Mouse (Mus musculus): ENCODE results near the gene Cyp4a29.
"Not testable (repeated sequence)": the region's sequence is repeated elsewhere in the genome, so short reads cannot be mapped to it uniquely, and the experiment has no call there.

Gene Cyp4a29

DNA sequence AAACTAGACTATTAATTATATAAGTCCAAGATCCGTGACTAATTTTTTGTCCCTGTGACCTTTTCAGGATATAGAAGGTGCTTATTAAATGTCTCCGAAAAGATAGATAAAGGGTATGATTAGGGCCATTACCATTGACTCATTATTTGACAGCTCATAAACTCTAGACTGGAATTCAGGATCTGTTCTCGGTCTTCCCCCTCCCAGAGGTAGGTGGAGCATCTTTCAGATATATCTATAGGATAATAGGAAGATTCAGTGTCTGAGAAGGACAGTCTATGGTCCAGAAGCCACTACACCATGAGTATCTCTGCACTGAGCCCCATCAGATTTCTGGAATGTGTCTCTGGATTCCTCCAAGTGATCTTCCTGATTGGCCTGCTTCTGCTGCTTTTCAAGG, at the start of gene Cyp4a29:
TSS of gene Cyp4a29 (plus strand) at position 301 of the 400 bp plus-strand sequence.
- DNase-seq (ENCODE audit: low spot score) = no peak

DNA sequence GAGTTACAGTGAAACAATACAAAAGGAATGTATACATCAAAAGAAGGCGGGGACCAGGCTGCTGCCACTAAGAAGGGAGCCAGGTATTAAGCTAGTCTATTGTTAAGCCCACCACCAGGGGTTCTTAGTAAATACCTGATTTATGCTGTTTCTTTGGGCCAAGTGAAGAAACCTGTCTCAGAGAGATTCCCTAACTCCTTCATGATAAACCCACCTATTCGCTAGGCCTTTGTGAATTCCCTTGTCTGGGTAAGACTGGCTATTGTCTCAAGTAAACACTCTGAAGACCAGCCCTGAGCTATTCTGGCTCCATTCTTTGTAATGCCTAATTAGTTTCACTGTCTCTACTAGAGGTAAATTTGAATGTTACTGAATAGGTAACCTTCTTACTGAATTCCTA, 9.0 kb upstream of the Cyp4a29 start:
- not testable (repeated sequence) for DNase-seq (ENCODE audit: low spot score)

DNA sequence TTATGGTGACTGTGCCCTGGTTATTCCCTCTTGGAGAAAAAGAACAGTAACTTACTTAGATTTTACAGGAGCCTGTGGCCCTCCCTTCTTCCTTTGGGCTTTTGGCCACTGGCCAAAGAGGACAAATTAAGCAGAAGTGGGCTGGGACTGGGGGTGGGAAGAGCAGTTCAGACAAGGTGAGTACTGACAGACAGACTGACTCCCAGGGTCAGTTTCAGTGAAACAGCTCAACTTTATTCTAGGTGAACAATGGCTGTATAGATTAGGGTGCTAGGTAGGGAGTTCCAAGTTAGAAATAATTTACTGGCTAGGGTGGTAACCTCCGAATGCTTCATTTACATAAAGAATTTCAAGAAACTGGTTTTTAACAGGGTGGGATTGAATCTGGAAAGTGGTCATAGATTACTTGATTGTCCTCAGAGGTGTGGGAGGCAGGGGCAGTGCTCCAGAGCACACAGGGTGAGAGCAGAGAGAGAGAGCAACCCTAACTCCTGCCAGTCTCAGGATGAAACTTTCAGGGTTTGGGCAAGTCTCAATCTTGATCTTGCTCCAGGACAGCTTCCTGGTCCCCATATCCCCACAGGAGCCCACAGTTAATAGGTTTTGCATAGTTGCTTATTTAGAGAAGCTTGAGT, 5.3 kb upstream of the Cyp4a29 start:
- no peak for DNase-seq (ENCODE audit: low spot score)

DNA sequence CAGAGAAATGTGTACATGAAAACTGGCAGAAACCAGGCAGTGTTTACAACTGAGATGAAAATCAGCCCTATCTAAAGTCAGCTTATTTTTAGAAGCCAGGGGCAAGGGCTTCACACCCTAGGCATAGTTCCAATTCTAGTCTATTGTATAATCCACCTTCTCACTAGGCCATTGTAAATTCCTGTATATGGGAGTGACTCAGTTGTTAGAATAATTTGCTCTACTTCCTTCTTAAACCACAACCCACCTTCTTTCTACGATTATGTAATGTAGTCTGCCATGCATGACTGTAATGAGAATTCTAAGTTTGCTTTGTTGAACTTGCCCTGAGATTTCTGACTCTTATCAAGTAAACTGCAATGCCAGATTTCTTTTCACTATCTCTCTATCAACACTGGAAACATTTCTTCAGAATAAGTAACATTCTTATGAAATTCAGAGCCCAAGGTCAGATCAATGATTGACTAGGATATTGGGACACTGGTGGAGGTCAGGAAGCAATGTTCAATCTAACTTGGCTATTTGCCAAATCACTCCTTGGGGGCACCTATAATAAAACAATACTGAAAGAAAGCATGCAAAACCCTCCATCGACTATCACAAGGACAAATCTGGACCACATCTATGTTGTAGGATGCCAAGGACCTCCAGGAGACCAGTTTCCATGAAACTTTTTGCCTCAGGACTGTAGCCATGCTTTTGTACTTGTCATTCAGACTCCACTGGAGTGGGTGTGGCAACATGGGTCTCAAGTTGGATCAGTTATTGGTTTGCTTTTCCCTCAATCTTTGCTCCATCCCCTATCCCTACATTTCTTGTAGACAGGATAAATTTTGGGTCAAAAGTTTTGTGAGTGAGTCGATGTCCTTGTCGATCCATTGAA, 23.0 kb downstream of the Cyp4a29 start:
- DNase-seq (ENCODE audit: low spot score) = not testable (repeated sequence)

DNA sequence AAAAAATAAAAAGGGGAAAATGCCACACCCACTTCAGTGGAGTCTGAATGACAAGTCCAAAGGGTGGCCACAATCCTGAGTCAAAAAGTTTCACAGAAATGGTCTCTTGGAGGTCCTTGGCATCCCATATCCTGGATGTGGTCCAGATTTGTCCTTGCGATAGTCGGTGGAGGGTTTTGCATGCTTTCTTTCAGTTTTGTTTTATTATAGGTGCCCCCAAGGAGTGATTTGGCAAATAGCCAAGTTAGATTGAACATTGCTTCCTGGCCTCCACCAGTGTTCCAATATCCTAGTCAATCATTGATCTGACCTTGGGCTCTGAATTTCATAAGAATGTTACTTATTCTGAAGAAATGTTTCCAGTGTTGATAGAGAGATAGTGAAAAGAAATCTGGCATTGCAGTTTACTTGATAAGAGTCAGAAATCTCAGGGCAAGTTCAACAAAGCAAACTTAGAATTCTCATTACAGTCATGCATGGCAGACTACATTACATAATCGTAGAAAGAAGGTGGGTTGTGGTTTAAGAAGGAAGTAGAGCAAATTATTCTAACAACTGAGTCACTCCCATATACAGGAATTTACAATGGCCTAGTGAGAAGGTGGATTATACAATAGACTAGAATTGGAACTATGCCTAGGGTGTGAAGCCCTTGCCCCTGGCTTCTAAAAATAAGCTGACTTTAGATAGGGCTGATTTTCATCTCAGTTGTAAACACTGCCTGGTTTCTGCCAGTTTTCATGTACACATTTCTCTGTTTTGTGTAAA, 36.5 kb downstream of the Cyp4a29 start:
- DNase-seq (ENCODE audit: low spot score) = not testable (repeated sequence)

DNA sequence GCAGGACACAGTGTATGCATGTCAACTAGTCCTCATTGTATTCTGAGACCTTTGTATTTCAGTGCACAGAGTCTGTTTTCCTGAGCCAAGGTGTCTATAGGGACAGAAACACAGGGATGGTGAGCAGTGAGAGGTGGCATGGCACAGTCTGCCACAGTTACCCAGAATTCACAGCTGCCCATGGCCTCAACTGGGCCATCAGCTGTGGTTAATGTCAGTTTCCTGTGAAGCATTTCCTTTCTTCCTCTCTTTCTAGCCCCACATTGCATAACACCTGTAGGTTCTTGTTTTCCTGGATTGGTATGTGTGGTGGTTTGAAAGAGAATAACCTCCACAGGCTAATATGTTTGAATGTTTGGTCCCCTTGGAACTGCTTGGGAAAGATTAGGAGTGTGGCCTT, 38.5 kb downstream of the Cyp4a29 start:
- no peak for DNase-seq (ENCODE audit: low spot score)

DNA sequence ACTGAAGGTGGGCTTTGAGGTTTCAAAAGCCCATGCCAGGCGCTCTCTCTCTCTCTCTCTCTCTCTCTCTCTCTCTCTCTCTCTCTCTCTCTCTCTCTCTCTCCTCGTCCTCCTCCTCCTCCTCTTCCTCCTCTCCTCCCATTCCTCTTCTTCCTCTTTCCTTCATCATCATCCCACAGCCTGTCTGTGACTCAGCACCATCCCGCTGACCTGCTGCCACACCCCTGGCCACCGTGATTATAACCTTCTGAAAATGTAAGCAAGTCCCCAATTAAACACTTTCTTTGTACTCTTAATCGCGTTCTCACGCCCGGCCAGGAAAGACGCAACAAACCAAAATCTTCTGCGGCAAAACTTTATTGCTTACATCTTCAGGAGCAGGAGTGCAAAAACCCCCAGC, 38.9 kb downstream of the Cyp4a29 start:
- DNase-seq (ENCODE audit: low spot score) = not testable (repeated sequence)

DNA sequence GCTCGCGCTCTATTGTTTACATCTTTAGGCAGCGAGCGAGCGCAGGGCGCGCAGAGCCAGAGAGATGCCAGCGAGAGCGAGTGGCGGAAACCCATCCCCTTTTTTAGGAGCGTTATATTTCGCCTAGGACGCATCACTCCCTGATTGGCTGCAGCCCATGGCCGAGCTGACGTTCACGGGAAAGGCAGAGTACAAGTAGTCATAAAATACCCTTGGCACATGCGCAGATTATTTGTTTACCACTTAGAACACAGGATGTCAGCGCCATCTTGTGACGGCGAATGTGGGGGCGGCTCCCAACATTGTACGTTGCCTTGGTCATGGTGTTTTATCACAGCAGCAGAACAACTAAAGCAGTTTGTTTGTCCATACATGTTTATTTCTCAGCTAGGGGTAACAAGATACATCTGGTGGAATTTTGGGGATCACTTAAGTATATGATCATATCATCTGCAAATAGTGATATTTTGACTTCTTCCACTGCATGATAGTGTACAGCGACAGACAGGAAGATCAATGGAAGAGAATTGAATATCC, 39.4 kb downstream of the Cyp4a29 start:
- not testable (repeated sequence) for DNase-seq (ENCODE audit: low spot score)

DNA sequence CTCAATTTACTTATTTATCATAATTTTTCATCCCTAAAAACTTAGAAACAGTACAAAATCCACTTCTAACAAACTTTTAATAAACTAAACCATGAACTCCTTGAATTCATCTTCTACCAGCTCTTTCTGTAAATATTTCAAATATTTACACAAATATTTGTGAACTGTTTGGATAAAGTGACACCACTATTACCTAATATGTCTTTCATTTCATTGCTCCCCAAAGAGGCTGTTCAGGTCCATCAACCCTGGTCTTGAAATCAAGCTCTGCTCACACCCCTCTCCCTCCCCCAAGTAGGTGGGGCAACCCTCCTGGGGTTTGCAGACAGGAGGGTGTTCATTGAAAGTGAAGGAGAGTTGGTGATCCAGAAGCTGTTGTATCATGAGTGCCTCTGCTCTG, 56.9 kb downstream of the Cyp4a29 start, which contains the start of gene Cyp4a12a:
TSS of gene Cyp4a12a (plus strand) at position 301 of the 400 bp plus-strand sequence.
- DNase-seq (ENCODE audit: low spot score) = not testable (repeated sequence)

Measured in c-Kit-positive CD71-positive TER-119-positive erythroid progenitor cells, embryonic 14.5 days (primary cell).